Mouse (Mus musculus) embryo, embryonic 11.5 days (tissue): ENCODE results near the gene Thrsp.
"Not testable (repeated sequence)": the region's sequence is repeated elsewhere in the genome, so short reads cannot be mapped to it uniquely, and the experiment has no call there.

Experiments
- DNase-seq: peaks from one replicate; pipeline ENCODE4 v3.0.0-alpha.2; 2012; ENCODE audit warnings: low read depth, low spot score

Gene Thrsp

GRCm38 (mm10) chr7:97416906-97417777 lies at the start of gene Thrsp:
Gene Thrsp (minus strand): TSS chr7:97417730.
- no peak for DNase-seq

- no peak for DNase-seq
These were observed 38.0 kb upstream of the Thrsp start for GRCm38 (mm10) chr7:97455577-97455976.

- no peak for DNase-seq
These were observed 37.3 kb upstream of the Thrsp start for GRCm38 (mm10) chr7:97454795-97455194.

- peak; percentile 17 for DNase-seq
These were observed 35.8 kb upstream of the Thrsp start for GRCm38 (mm10) chr7:97453141-97453921.

GRCm38 (mm10) chr7:97452196-97452595 lies 34.7 kb upstream of the Thrsp start:
- DNase-seq: no peak

GRCm38 (mm10) chr7:97451023-97451422 lies 33.5 kb upstream of the Thrsp start, which contains the start of gene Kctd14:
Gene Kctd14 (plus strand): TSS chr7:97451323.
- DNase-seq: not testable (repeated sequence)

- no peak for DNase-seq
These were observed 29.6 kb upstream of the Thrsp start for GRCm38 (mm10) chr7:97447050-97447531.

GRCm38 (mm10) chr7:97446171-97446925 lies 28.8 kb upstream of the Thrsp start:
- no peak for DNase-seq

GRCm38 (mm10) chr7:97438986-97439385 lies 21.5 kb upstream of the Thrsp start:
- no peak for DNase-seq

- DNase-seq: no peak
These were observed 17.0 kb upstream of the Thrsp start for GRCm38 (mm10) chr7:97434517-97434916.

- DNase-seq: not testable (repeated sequence)
These were observed 16.0 kb upstream of the Thrsp start for GRCm38 (mm10) chr7:97433517-97433916.

- DNase-seq: peak; percentile 23
These were observed 12.2 kb upstream of the Thrsp start for GRCm38 (mm10) chr7:97429705-97430104.

GRCm38 (mm10) chr7:97427778-97428420 lies 10.4 kb upstream of the Thrsp start:
- DNase-seq: no peak

GRCm38 (mm10) chr7:97427296-97427695 lies 9.8 kb upstream of the Thrsp start:
- DNase-seq: no peak

- DNase-seq: no peak
These were observed 9.0 kb upstream of the Thrsp start for GRCm38 (mm10) chr7:97426566-97426965.

- DNase-seq: peak; percentile 72
These were observed 7.2 kb upstream of the Thrsp start for GRCm38 (mm10) chr7:97424621-97425245.

- DNase-seq: no peak
These were observed 6.2 kb upstream of the Thrsp start for GRCm38 (mm10) chr7:97423754-97424153.

GRCm38 (mm10) chr7:97420958-97421651 lies 3.6 kb upstream of the Thrsp start:
- no peak for DNase-seq

GRCm38 (mm10) chr7:97420406-97420805 lies 2.9 kb upstream of the Thrsp start:
- no peak for DNase-seq

- DNase-seq: no peak
These were observed 1.6 kb upstream of the Thrsp start for GRCm38 (mm10) chr7:97419163-97419562.
